Mouse (Mus musculus) heart, embryonic 15.5 days (tissue): ENCODE measurements around the gene Crocc. TPM values are rescaled to one million over a fixed set of nuclear protein-coding genes. Genes with fewer than 3 reads are reported as not detected.
A peak's percentile ranks its signal among the peaks of the same experiment; 100 is the strongest.

ENCODE experiments used
- ATAC-seq: fragments of 200-750 bp; cut with Nextera tagmentation; replicated peaks from 2 replicates; pipeline ENCODE4 v1.8.0; 2017; ENCODE audit warnings: low read depth, moderate TSS enrichment; ENCODE audit not compliant: insufficient number of reproducible peaks, insufficient read depth, low FRiP score
- H3K27ac ChIP-seq: fragments of 300-500 bp; sonication (generic); 2 replicates; pipeline ENCODE4 v1.5.1; 2015; ENCODE audit warnings: mild to moderate bottlenecking, inconsistent platforms
- H3K27me3 ChIP-seq: fragments of 300-500 bp; sonication (generic); 2 replicates; pipeline ENCODE4 v1.6.1; 2015; ENCODE audit warnings: inconsistent platforms
- H3K36me3 ChIP-seq: fragments of 300-500 bp; sonication (generic); 2 replicates; pipeline ENCODE4 v1.6.1; 2015; ENCODE audit warnings: mild to moderate bottlenecking, inconsistent platforms
- H3K4me1 ChIP-seq: fragments of 300-500 bp; sonication (generic); replicated peaks from 2 replicates; pipeline ENCODE4 v1.6.1; 2015; ENCODE audit warnings: inconsistent platforms
- H3K4me2 ChIP-seq: fragments of 300-500 bp; sonication (generic); 2 replicates; pipeline ENCODE4 v1.6.1; 2015; ENCODE audit warnings: inconsistent platforms, mild to moderate bottlenecking, moderate library complexity
- H3K4me3 ChIP-seq: fragments of 300-500 bp; sonication (generic); 2 replicates; pipeline ENCODE4 v1.5.1; 2015; ENCODE audit warnings: mild to moderate bottlenecking, inconsistent platforms
- H3K9ac ChIP-seq: fragments of 300-500 bp; sonication (generic); 2 replicates; pipeline ENCODE4 v1.6.1; 2015; ENCODE audit warnings: mild to moderate bottlenecking, inconsistent platforms
- H3K9me3 ChIP-seq: fragments of 300-500 bp; sonication (generic); replicated peaks from 2 replicates; pipeline ENCODE4 v1.6.1; 2016; ENCODE audit warnings: inconsistent platforms
- WGBS: fragments of 180-500 bp; shearing (Covaris S2); methylation state at CpG from one replicate; pipeline ENCODE4 v1.1.7; 2015; ENCODE audit warnings: mixed read lengths; 5-methylcytosine and 5-hydroxymethylcytosine counted together
- polyA plus RNA-seq: library from polyadenylated mRNA; unstranded; fragments of >200 nt; fragmentation: Nextera tagmentation; extraction: Ambion mirVana; gene quantifications from 2 replicates; pipeline ENCODE4 v1.2.1, GENCODE M21; 2015

Gene Crocc
- polyA plus RNA-seq, 1 experiment from 2014 or later, result 3.4 TPM

DNA sequence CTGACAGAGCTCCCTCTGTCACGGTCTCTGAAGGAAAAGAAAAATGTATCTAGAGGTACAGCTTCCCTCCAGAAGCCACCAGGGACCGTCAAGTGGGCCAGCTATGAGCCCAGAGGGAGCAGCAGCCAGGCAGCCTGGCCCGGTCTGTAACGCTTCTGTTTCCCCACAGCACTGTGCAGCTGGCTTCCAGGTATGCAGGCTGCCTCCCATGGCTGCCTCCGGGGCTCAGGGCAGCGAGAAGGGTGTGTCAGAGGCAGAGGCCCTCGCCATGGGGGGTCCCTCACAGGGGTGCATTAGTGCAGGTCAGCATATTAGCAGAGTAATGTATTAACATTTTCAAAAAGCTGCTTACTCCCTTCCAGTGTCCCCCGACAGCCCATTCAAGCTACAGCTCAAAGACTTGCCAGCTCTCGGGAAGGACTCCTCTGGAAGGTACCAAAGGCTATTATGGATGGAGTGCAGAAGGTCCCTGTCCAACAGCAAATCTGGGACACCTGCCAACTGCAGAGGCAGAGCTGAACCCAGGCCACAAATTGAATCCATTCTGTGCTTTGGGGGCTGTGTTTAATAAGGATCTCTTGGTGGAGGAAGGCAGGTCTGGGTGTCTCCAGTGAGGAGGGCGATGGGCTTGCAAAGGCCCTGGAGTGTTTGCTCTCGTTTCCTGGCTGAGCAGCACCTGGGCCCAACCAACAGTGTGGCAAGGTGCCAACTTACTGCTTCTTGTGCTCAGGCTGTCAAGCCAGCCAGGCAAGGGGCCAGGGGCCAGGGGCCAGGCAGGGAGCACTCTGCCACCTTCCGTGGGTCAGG lies 6.6 kb upstream of the Crocc start:
- 0 out of 2 replicates have a peak overlapping the region, but pooled peaks have one; percentile 6 for H3K9ac ChIP-seq
- peak overlapping the region; percentile 58 for H3K27ac ChIP-seq
- H3K27me3 ChIP-seq, result no peaks in the 10 kb centered on the region
- peaks cover 47% of the 10 kb centered on the region for H3K4me1 ChIP-seq
- no peaks in the 10 kb centered on the region for H3K9me3 ChIP-seq
- 0 out of 2 replicates have a peak, but pooled peaks have one; percentile 14 for ATAC-seq
- whole genome bisulfite sequencing, result 62% methylated on average over 12 of the region's 12 CpGs
- no peak overlapping the region for H3K4me2 ChIP-seq
- H3K4me3 ChIP-seq, result no peak overlapping the region
- H3K36me3 ChIP-seq, result peaks cover 61% of the 10 kb centered on the region

DNA sequence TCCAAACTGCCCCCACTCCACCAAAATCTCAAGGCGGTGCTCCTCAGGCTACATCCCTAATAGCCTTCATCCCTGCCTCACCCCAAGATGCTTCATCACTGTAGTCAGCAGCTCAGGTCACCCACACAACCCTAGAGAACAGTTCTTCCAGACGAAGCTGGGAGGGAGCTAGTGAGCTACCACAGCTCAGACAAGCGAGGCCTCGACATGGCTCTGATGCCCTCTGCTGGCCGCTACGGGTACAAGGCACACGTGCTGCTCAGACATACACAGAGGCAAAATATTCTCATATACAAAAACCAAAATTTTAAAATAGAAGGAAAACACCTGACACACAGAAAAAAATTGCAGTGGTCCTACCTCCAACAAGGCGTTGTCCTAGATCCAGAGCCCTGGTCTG lies 4.8 kb upstream of the Crocc start:
- H3K4me1 ChIP-seq, result peaks cover 52% of the 10 kb centered on the region
- WGBS, result 9% methylated on average over 8 of the region's 8 CpGs
- H3K4me3 ChIP-seq, result no peak overlapping the region
- H3K4me2 ChIP-seq, result no peak overlapping the region
- peak overlapping the region; percentile 6; the same call in 1 of the 2 replicates for H3K27ac ChIP-seq
- no peak for ATAC-seq
- no peaks in the 10 kb centered on the region for H3K9me3 ChIP-seq
- no peak overlapping the region for H3K9ac ChIP-seq
- peaks cover 44% of the 10 kb centered on the region for H3K36me3 ChIP-seq
- H3K27me3 ChIP-seq, result no peaks in the 10 kb centered on the region

DNA sequence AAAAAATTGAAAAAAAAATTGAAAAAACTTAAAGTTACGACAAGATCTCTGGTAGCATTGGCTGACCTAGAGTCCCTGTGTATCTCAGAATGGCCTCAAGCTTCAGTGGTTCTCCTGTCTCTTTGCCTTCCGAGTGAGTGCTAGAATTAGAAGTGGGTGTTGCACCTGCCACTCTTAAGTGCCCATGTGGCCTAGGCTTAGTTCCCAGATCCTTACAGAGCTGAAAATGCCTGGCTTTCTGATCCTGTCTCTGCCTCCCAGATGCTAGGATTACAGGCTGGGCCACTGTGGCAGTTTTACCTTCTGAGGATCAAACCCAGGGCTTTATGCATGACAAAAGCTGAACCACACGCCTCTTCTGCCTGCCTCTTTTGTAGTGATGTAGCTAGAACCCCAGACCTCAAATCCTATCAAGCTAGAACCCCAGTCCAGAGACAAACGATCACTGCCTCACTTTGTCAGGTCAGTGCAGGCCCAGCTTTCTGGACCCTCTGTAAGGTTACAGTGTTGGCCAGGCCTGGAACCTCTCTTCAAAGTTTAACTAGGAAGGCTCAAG lies 3.8 kb upstream of the Crocc start:
- Histone ChIP-seq H3K4me3 (no peak overlapping the region), H3K4me2 (no peak overlapping the region), H3K9ac (no peak overlapping the region), H3K9me3 (no peaks in the 10 kb centered on the region), H3K4me1 (peaks cover 54% of the 10 kb centered on the region), H3K27ac (no peak overlapping the region), H3K36me3 (peaks cover 39% of the 10 kb centered on the region), H3K27me3 (no peaks in the 10 kb centered on the region)
- WGBS, result 80% methylated on average over 4 of the region's 4 CpGs
- ATAC-seq, result no peak

DNA sequence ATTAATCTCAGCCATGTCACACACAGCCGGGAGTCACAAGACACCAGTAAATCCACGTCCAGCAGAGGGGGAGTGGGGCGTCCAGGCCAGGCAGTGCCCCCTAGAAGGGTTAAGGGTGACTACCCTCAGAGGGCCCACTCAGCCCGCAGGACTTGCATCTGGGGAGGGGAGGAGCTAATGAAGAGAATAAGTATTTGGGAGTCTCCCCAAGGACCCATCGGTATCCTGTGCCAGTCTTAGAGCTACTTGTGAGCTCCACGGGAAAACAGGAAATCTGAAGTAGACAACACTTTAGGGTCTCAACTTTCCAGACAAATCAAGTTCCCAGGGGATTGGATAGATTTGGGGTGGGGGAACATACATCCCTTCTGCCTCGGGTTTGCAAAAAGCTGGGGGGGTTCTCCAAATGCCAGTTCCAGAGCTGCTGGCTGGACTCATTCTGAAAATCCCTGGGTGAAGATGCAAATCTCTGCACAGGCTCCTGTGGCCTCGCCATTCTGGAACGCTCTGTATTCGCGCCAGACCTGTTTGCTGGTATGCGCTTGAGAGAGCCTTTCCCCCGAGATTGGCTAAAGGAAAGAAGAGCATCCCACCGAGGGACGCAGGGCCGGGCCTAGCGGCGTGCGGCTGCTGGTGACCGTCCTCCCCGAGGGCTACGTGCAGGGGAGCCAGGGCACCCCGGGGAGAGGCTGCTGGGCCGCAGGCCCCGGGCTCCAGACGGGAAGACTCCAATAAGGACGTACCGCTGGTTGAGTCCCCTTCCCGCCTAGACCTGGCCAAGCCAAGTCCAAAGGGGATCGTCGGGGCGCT lies 529 bp downstream of the Crocc start:
- Histone ChIP-seq H3K4me3 (peak overlapping the region; percentile 76), H3K4me2 (peak overlapping the region; percentile 74), H3K27ac (peak overlapping the region; percentile 91), H3K36me3 (peaks cover 15% of the 10 kb centered on the region; the same call in 1 of the 2 replicates), H3K9me3 (no peaks in the 10 kb centered on the region), H3K4me1 (peaks cover 22% of the 10 kb centered on the region), H3K9ac (peak overlapping the region; percentile 82), H3K27me3 (no peaks in the 10 kb centered on the region)
- ATAC-seq, result no peak; the same call in 1 of the 2 replicates
- WGBS, result 3% methylated on average over 29 of the region's 32 CpGs

DNA sequence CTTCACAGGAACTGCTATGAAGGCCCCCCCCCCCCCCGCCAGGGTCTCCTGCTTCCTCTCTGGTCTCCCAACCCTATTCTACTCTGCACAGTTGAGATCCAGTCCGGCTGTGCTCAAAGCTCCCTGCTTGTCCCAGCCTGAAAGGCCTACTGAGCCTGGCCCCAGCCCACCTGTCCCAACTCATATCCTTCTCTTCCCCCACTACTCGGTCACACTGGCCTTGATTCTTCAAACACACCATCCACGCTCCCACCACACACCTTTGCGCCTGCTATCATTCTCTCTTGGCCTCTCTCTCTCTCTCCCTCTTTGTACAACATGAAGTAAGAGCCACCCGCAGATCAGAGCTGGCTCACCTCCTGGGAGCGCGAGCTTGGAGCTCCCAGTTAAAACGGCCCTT lies 1.5 kb downstream of the Crocc start:
- peaks cover 15% of the 10 kb centered on the region; the same call in 1 of the 2 replicates for H3K36me3 ChIP-seq
- WGBS, result 70% methylated on average over 9 of the region's 9 CpGs
- no peak overlapping the region for H3K27ac ChIP-seq
- H3K9me3 ChIP-seq, result no peaks in the 10 kb centered on the region
- no peak overlapping the region for H3K9ac ChIP-seq
- no peak for ATAC-seq
- H3K4me2 ChIP-seq, result no peak overlapping the region
- no peak overlapping the region for H3K4me3 ChIP-seq
- H3K27me3 ChIP-seq, result no peaks in the 10 kb centered on the region
- H3K4me1 ChIP-seq, result peaks cover 21% of the 10 kb centered on the region

DNA sequence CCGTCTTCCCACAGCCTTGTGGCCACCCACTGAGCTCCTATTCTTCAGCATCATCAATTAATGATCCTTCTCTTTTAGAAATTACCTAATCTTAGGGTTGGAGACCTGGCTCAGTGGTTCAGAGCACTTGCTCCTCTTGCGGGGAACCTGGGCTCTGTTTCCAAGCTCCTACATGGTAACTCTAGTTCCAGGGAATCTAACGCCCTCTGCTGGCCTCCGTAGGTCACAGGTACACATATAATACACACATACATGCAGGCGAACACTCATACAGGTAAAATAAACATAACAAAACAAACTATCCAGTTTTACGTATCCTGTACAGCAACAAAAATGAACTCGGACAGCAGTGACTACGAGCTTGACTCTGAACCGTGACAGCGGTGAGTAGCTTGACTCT lies 3.4 kb downstream of the Crocc start:
- Histone ChIP-seq H3K27ac (no peak overlapping the region), H3K9ac (no peak overlapping the region), H3K27me3 (no peaks in the 10 kb centered on the region), H3K4me2 (no peak overlapping the region), H3K9me3 (no peaks in the 10 kb centered on the region), H3K4me1 (peaks cover 40% of the 10 kb centered on the region), H3K36me3 (peaks cover 15% of the 10 kb centered on the region; the same call in 1 of the 2 replicates), H3K4me3 (no peak overlapping the region)
- no peak for ATAC-seq
- WGBS, result 93% methylated on average over 10 of the region's 10 CpGs

DNA sequence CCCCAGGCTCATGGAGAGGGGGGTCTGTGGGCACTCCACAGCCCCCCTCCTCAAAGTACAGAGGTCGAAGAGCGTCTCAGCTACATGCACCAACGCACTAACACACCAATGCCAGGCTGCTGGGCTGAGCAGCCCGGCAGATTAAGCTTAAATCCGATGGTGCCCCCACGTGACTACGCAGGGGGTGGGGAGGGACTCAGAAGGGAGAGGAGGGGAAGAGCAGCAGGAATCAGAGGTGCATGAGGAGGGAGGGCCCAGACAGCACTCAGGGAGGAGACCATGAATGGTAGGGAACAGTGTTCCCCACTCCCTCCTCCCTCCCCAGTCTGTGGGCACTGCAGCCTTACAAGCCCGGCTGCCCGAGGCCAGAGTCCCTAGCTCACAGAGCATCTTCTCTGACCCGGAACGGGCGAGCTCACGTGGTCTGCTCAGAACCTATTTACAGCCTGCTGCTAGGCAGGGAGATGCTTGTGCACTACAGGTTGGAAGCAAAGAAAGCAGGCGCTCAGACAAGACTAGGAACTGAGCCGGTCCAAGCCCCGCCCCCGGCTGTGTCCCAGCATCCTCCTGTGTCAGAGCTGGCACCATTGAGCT lies 6.7 kb downstream of the Crocc start:
- peak; percentile 48 for ATAC-seq
- Histone ChIP-seq H3K36me3 (peaks cover 15% of the 10 kb centered on the region; the same call in 1 of the 2 replicates), H3K27me3 (no peaks in the 10 kb centered on the region), H3K9me3 (no peaks in the 10 kb centered on the region), H3K4me2 (peak overlapping the region; percentile 50), H3K4me3 (peak overlapping the region; percentile 22), H3K9ac (peak overlapping the region; percentile 23; the same call in 1 of the 2 replicates), H3K27ac (peak overlapping the region; percentile 56), H3K4me1 (peaks cover 23% of the 10 kb centered on the region)
- WGBS, result 38% methylated on average over 17 of the region's 17 CpGs

DNA sequence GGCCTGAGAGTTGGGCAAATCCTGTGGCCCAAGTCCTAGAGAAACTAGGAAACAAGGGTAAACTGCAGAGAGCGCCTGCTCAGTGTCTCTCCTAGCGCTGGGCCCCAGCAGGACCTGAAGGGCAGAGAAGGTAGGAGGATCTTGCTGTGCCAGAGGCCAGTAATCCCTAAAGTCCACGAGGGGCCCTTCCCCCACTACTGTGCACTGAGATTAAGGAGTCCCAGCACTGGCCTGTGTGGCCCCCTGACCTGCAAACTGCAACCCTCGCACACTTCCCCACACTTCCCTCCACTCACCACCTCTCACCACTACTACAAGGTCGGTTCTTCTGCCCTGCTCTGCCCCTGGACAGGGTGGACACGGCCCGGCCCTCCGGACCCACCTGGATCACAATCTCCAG lies 7.2 kb downstream of the Crocc start:
- WGBS, result 46% methylated on average over 8 of the region's 8 CpGs
- Histone ChIP-seq H3K4me3 (peak overlapping the region; percentile 22), H3K9me3 (no peaks in the 10 kb centered on the region), H3K27ac (peak overlapping the region; percentile 56), H3K9ac (peak overlapping the region; percentile 23; the same call in 1 of the 2 replicates), H3K4me2 (peak overlapping the region; percentile 50), H3K4me1 (peaks cover 23% of the 10 kb centered on the region), H3K27me3 (no peaks in the 10 kb centered on the region), H3K36me3 (peaks cover 15% of the 10 kb centered on the region; the same call in 1 of the 2 replicates)
- no peak for ATAC-seq

DNA sequence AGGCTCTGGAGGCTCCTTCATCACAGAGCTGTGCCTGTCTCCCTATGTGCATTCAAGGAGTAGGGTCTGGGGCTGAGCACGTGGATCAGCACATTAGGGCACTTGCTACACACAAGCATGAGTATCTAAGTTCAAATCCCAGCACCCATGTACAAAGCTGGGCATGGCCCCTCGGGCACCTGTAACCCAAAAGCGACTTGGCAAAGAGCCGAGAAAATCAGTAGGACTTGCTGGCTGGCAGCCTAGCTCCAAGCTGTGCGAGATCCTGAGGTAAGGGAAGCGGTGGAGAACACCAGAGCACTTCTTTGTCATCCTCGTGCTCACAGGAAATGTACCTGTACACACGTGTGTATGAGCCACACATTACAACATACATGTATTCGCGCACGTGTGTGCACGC lies 7.9 kb downstream of the Crocc start:
- Histone ChIP-seq H3K27ac (peak overlapping the region; percentile 56; the same call in 1 of the 2 replicates), H3K9ac (no peak overlapping the region), H3K4me2 (no peak overlapping the region), H3K4me1 (peaks cover 23% of the 10 kb centered on the region), H3K4me3 (no peak overlapping the region), H3K36me3 (peaks cover 14% of the 10 kb centered on the region; the same call in 1 of the 2 replicates), H3K27me3 (no peaks in the 10 kb centered on the region), H3K9me3 (no peaks in the 10 kb centered on the region)
- no peak for ATAC-seq
- WGBS, result 84% methylated on average over 12 of the region's 12 CpGs

DNA sequence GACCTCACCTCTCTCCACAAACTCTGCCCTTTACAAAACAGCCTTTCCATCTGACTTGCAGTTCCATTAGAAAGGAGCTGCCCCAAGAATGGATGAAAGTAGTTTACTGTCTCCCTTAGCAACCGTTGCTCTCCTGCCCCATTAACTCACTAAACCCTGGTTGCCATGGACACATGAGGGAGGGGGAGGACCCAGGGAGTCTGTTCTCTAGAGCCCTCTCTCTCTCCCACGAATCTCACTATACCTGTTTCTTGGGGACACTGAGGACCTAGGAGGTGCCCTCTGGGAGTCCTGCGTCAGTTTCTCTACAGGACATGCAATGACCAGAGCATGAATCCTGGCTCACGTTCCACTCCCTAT lies 10.9 kb downstream of the Crocc start:
- H3K4me3 ChIP-seq, result no peak overlapping the region
- no peak overlapping the region for H3K4me2 ChIP-seq
- H3K4me1 ChIP-seq, result peaks cover 26% of the 10 kb centered on the region
- ATAC-seq, result no peak
- H3K9ac ChIP-seq, result no peak overlapping the region
- 58% methylated on average over 4 of the region's 4 CpGs for WGBS
- no peaks in the 10 kb centered on the region for H3K36me3 ChIP-seq
- H3K9me3 ChIP-seq, result no peaks in the 10 kb centered on the region
- H3K27me3 ChIP-seq, result no peaks in the 10 kb centered on the region
- no peak overlapping the region for H3K27ac ChIP-seq
